Mouse (Mus musculus) gastrocnemius, postnatal 36 days (tissue): ENCODE measurements around the gene Galnt10. TPM values are rescaled to one million over a fixed set of nuclear protein-coding genes. Genes with fewer than 3 reads are reported as not detected.
A peak's percentile ranks its signal among the peaks of the same experiment; 100 is the strongest.

Experiments used
- DNase-seq, 2 experiments: peaks; one replicate each; pipeline ENCODE4 v3.0.0; 2022
- intact Hi-C: fragments of 180-260 bp; cut with DNase I; formaldehyde crosslinking; loops from one replicate; pipeline ENCODE4 v1.15.1; 2025
- total RNA-seq, 2 experiments: library from RNA; stranded (reverse); gene quantifications; 2 replicates each; pipeline ENCODE4 v1.2.3; 2021

Galnt10 gene
- total RNA-seq, 2 experiments from 2014 or later, result 5.2 to 6.3 TPM

- intact Hi-C loops, result no loop called here
- peak in 1 of 2 experiments; percentile 10 for DNase-seq
Observed at GRCm38 (mm10) chr11:57655669-57656325, 10.6 kb downstream of the Galnt10 start.

GRCm38 (mm10) chr11:57656602-57657275 lies 11.5 kb downstream of the Galnt10 start:
- intact Hi-C loops, result no loop called here
- peak in 1 of 2 experiments; percentile 12 for DNase-seq

DNA sequence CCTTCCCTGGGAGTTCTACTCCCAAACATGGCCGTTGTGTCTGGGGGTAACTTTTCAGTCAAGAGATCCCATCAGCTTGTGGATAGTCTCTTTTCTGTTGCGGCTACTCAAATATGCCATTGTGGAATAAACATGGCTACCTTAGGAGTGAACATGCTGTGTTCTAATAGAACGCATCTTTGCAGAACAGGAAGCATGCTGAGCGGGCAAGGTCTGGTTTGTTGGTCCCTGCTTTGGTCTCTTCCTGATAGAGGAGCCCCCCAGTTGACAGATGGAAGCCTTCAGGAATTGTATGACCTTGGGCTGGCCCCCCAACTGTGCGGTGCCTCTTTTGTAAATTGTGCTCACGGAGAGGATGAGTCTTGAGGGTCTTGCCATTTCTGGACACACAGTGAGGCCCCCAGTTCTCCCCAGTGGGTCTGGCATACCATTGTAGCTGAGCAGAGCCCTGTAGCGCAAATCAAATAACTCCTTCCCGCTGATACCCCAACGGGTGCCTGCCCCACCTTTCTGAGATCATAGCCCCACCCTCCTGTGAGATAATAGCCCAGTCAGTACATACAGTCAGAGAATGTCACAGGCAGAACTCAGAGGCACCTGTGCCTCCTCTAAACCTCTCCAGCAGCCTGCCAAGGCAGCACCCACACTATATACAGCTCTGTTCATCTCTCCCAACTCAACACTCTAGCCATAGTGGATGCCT lies 12.3 kb downstream of the Galnt10 start:
- peak in 1 of 2 experiments; percentile 10 for DNase-seq

DNA sequence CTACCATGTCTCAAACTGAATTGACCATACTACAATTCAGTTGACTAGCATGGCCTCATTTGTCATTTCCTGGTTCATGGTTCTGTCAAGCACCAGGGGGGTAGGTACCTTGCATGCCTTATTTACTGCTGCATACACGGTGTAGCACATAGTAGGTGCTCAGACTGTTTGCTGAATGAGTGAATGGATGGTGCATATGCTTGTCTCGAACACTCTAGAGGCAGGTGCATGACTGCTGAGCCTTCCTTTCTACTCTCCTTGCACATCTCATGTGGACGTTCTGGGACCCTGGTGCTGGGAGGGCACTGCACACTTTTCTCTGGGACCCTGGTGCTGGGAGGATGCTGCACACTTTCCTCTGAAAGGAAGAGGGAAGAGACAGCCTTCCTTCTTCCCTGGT lies 13.0 kb downstream of the Galnt10 start:
- intact Hi-C loops, result no loop called here
- no peak for DNase-seq

More for the DNA sequence above, 12.3 kb downstream of the Galnt10 start:
- intact Hi-C loops, result no loop called here

DNA sequence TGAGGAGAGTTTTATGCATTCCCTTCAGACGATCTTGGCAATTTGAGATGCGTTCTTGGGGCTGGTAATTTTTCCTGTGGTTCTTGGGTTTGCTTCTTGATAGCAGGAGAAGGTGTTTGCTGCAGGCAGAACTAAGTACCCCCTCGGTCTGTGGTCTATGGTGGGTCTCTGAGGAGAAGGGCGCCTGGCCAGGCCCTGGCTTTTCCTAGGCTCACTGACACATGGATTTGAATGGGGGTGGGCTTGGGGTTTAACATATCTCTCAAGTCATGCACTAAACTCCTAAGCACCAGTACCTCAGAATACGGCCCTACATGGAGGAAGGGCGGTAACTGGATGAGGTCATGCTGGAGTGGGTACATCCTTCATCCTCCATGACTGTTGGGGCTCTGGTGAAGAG lies 13.5 kb downstream of the Galnt10 start:
- intact Hi-C loops, result no loop called here
- DNase-seq, result peak in 1 of 2 experiments; percentile 9

DNA sequence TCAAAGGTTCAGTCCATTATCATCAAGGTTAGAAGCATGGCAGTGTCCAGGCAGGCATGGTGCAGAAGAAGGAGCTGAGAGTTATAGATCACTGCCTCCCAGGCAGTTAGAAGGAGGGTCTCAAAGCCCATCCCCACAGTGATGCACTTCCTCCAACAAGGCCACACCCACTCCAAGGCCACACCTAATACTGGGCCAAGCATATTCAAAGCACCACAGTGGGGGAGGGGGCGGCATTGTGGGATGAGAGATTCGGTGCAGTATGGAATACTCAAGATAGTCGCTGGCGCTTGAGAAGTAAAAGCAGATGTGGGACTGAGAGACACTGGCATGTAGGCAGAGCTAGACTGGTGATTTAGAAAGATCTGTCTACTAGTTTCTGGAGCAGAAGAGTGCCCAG lies 14.9 kb downstream of the Galnt10 start:
- peak in 1 of 2 experiments; percentile 11 for DNase-seq
- intact Hi-C loops, result no loop called here

DNA sequence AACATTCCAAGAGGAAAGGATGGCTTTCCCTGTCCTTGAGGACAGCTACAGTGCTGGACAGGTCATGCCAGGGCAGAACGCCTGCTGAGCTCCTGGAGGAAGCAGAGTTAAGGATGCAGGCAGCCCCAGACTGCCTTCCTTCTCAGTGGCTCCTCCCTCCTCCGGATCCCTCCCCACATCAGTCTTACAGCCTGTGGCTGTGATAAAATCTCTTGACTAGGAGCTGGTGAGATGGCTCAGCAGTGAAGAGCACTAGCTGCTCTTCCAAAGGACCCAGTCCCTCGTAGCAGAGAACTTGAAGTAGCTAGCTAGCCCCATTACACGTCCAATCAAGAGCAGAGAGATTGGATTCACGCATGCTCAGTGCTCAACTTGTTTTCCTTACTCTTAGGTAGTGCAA lies 15.6 kb downstream of the Galnt10 start:
- peak in 1 of 2 experiments; percentile 12 for DNase-seq
- intact Hi-C loops, result no loop called here

DNA sequence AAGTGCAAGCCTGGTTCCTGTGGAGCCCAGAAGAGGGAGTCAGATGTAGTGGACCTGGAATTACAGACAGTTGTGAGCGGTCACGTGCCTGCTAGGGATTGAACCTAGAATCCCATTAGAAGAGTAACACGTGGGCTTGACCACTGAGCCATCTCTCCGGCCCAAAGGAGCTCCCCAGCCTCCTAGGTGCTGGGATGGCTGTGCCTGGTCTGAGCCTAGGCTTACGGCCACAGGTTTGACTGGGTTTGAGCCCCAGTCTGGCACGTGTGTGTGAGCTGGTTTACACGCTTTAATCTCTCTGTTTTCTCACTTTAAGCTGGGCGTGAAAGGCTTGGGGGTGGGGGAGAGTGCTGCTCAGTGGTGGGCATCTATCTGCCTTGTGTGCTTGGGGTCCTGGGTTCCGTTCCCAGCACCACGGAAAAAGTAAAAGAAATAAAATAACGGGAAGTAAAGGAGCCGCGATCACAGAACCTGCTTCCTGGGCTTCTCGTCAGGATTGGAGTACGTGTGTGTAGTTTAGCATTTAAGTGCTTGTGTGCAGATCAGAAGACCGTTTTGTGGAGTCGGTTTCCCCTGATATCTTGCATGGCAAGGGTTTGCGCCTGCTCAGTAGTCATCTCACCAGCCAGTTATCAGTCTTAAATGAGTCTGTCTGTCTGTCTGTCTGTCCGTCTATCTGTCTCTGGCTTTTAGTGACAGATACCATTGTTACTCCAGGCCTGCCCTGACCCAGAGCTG lies 16.4 kb downstream of the Galnt10 start:
- peak in 1 of 2 experiments; percentile 7 for DNase-seq
- intact Hi-C loops, result no loop called here

GRCm38 (mm10) chr11:57662231-57662630 lies 17.0 kb downstream of the Galnt10 start:
- intact Hi-C loops, result no loop called here
- peak; percentile 21 to 41 for DNase-seq

GRCm38 (mm10) chr11:57663271-57663670 lies 18.0 kb downstream of the Galnt10 start:
- no peak for DNase-seq
- intact Hi-C loops, result no loop called here

DNA sequence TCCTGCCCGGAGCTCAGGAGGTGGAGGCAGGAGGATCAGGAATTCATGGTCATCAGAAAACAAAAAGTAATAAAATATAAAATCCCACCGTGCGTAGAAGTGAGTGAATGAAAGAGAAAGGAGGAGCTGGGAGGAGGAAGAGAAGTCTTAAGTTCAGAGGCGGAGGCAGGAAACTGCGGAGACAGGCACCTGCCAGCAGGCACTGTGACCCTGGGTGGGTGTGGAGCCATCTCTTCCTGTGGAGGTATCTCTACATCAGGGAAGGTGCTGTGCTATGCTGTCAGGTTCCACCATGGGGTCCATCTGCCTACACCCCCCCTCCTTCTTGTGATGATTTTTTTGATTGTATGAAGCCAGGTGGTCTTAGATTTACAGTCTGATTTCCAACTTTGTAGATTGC lies 19.5 kb downstream of the Galnt10 start:
- intact Hi-C loops, result no loop called here

DNA sequence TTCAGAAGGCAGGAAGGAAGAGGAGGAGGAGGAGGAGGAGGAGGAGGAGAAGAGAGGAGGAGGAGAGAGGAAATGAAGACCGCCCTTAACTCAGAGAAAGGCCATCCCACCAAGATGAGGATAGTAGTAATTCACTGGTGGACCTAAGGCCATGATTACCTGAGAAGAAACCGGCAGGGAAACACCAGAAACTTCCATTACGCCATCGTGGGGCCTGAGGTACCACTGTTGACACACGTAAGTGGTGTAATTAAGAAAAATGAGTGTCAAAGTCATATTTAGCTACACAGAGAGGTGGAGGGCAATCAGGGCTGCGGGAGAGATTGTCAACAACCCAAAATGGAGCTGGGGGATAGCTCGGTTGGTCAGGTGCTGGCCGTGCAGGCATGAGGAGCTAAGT lies 23.0 kb downstream of the Galnt10 start:
- intact Hi-C loops, result no loop called here
- no peak for DNase-seq

More for the DNA sequence above, 19.5 kb downstream of the Galnt10 start:
- DNase-seq, result no peak

- intact Hi-C loops, result no loop called here
- no peak for DNase-seq
Observed at GRCm38 (mm10) chr11:57669522-57669921, 24.3 kb downstream of the Galnt10 start.

- intact Hi-C loops, result no loop called here
- no peak for DNase-seq
Observed at GRCm38 (mm10) chr11:57671120-57671697, 26.0 kb downstream of the Galnt10 start.

- intact Hi-C loops, result no loop called here
Observed at GRCm38 (mm10) chr11:57671797-57672196, 26.6 kb downstream of the Galnt10 start.

DNA sequence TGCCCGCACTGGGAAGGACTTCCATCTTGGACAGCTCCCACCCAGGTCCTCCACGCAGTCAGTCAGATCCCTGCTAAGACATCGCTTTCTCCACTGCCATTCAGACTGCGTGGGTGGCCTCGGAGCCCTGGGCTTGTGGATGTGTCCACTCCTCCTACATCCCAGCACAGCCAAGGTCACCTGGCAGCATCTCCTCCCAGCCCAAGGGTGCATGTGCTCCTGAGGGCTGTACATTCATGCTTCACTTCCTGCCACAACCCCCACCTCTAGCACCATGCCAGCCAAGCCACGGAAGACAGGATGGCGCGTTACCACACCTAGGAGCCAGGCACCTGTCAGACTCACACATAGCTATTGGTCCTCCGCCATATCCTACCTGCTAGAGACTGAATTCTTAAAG lies 27.8 kb downstream of the Galnt10 start:
- DNase-seq, result no peak
- intact Hi-C loops, result no loop called here

More at GRCm38 (mm10) chr11:57671797-57672196, 26.6 kb downstream of the Galnt10 start:
- DNase-seq, result no peak

GRCm38 (mm10) chr11:57673977-57674687 lies 28.9 kb downstream of the Galnt10 start:
- DNase-seq, result no peak
- intact Hi-C loops, result no loop called here

DNA sequence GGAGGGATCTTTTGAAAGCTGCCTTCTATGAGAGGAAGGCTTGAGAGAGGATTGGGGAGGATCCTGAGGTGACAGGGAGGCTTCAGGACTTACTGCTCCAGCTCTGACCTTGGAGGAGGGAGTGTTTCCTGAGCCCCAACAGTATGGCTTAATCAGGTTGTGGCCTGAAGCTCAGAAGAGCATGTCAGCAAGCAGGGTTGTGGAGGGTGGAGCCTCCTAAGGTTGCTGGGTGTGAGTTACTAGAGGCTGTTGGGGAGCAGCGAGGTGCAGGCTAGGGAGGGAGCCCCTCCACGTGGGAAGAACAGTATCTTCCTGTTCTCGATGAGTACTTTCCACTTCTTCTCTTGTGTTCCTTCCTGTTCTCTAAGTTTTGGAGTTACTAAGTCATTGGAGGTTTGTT lies 32.0 kb downstream of the Galnt10 start:
- intact Hi-C loops, result no loop called here
- DNase-seq, result no peak

GRCm38 (mm10) chr11:57682589-57682988 lies 37.3 kb downstream of the Galnt10 start:
- no peak for DNase-seq
- intact Hi-C loops, result loop anchor here (5.0 kb wide), 2 partner anchors 35 to 45 kb away; partner anchors contain the start of gene Galnt10

GRCm38 (mm10) chr11:57683125-57683524 lies 37.9 kb downstream of the Galnt10 start:
- intact Hi-C loops, result loop anchor here (5.0 kb wide), 2 partner anchors 36 to 44 kb away; partner anchors contain the start of gene Galnt10
- no peak for DNase-seq
